Mouse (Mus musculus) lung, postnatal 0 days (tissue): ENCODE results near the gene Med9. TPM values are rescaled to one million over a fixed set of nuclear protein-coding genes. Genes with fewer than 3 reads are reported as not detected.
A peak's percentile ranks its signal among the peaks of the same experiment; 100 is the strongest.

Source experiments
- ATAC-seq: fragments of 200-750 bp; cut with Nextera tagmentation; 2 replicates; pipeline ENCODE4 v1.8.0; 2017; ENCODE audit warnings: moderate library complexity
- DNase-seq: peaks from one replicate; pipeline ENCODE4 v3.0.0-alpha.2; 2016; ENCODE audit warnings: low spot score
- H3K27ac ChIP-seq: fragments of 300-500 bp; sonication (generic); 2 replicates; pipeline ENCODE4 v1.5.1; 2014; ENCODE audit warnings: antibody characterized with exemption, mild to moderate bottlenecking, low read length, mixed read lengths
- H3K27me3 ChIP-seq: fragments of 300-500 bp; sonication (generic); replicated peaks from 2 replicates; pipeline ENCODE4 v1.6.1; 2014; ENCODE audit warnings: low read length, mixed read lengths; ENCODE audit not compliant: insufficient read depth
- H3K36me3 ChIP-seq: fragments of 300-500 bp; sonication (generic); 2 replicates; pipeline ENCODE4 v1.6.1; 2014; ENCODE audit warnings: low read length, mixed read lengths; ENCODE audit not compliant: insufficient read depth
- H3K4me1 ChIP-seq: fragments of 300-500 bp; sonication (generic); 2 replicates; pipeline ENCODE4 v1.6.1; 2014; ENCODE audit warnings: antibody characterized with exemption, low read depth, low read length, mixed read lengths; ENCODE audit not compliant: insufficient read depth
- H3K4me2 ChIP-seq: fragments of 300-500 bp; sonication (generic); replicated peaks from 2 replicates; pipeline ENCODE4 v1.6.1; 2014; ENCODE audit warnings: low read depth, mild to moderate bottlenecking, low read length, moderate library complexity, mixed read lengths
- H3K4me3 ChIP-seq: fragments of 300-500 bp; sonication (generic); 2 replicates; pipeline ENCODE4 v1.5.1; 2014; ENCODE audit warnings: low read depth, low read length
- H3K9ac ChIP-seq: fragments of 300-500 bp; sonication (generic); replicated peaks from 2 replicates; pipeline ENCODE4 v1.6.1; 2014; ENCODE audit warnings: low read depth, mild to moderate bottlenecking
- H3K9me3 ChIP-seq: fragments of 300-500 bp; sonication (generic); 2 replicates; pipeline ENCODE4 v1.6.1; 2016; ENCODE audit warnings: low read length, mixed read lengths
- CTCF ChIP-seq: IDR thresholded peaks from 2 replicates; pipeline ENCODE4 v1.5.1; 2016; ENCODE audit warnings: antibody characterized with exemption, mild to moderate bottlenecking
- EP300 ChIP-seq: IDR thresholded peaks from 2 replicates; pipeline ENCODE4 v1.6.1; 2016; ENCODE audit warnings: antibody characterized with exemption, mild to moderate bottlenecking, control low read depth
- WGBS: fragments of 180-500 bp; shearing (Covaris S2); extraction: QIAGEN DNeasy Blood & Tissue Kit; methylation state at CpG from one replicate; pipeline ENCODE4 v1.1.7; 2014; 5-methylcytosine and 5-hydroxymethylcytosine counted together
- polyA plus RNA-seq: library from polyadenylated mRNA; unstranded; fragments of >200 nt; fragmentation: Nextera tagmentation; extraction: Ambion mirVana; gene quantifications from 2 replicates; pipeline ENCODE4 v1.2.1, GENCODE M21; 2015

The Med9 gene
- polyA plus RNA-seq, 1 experiment from 2014 or later = 31.3 TPM

DNA sequence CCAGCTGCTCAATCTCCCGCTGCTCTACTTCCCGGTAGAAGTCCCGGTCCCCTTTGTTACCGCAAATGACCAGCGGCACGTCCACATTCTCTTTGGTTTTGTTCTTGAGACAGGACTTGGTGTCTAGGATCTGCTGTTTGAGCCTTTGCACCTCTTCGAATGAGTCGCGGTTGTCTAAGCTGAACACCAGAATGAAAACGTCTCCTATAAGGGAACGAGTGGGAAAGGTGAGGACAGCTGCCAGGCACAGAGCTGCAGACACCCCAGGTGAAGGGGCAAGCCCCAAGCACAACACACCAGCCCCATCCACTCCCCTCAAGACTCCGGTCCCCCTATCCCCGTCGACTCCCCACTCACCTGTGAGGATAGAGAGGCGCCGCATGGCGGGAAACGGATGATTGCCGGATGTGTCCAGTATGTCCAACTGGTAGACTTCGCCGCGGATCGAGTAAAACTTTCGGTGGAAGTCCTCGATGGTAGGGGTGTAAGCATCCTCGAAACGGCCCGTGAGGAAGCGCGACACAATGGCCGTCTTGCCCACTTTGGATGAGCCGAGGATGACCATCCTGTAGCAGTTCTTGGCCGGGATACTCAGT is 16.3 kb downstream of the Med9 start:
- TF ChIP-seq EP300 (no peak), CTCF (no peak)
- Histone ChIP-seq H3K4me3 (peak overlapping the region; percentile 51), H3K9ac (peak overlapping the region; percentile 59), H3K36me3 (no peaks in the 10 kb centered on the region; the same call in 1 of the 2 replicates), H3K4me1 (peaks cover 14% of the 10 kb centered on the region), H3K27me3 (0 out of 2 replicates have a peak, but pooled peaks cover 3% of the 10 kb centered on the region), H3K9me3 (no peaks in the 10 kb centered on the region), H3K4me2 (peak overlapping the region; percentile 91), H3K27ac (0 out of 2 replicates have a peak overlapping the region, but pooled peaks have one; percentile 89)
- ATAC-seq = no peak
- DNase-seq = no peak
- 2% methylated on average over 33 of the region's 33 CpGs for WGBS

- Histone ChIP-seq H3K9ac (peak within 1 kb of the TSS; percentile 59), H3K27me3 (0 out of 2 replicates have a peak, but pooled peaks cover 3% of the 10 kb centered on the region), H3K36me3 (no peaks in the 10 kb centered on the region; the same call in 1 of the 2 replicates), H3K9me3 (no peaks in the 10 kb centered on the region), H3K4me3 (peak within 1 kb of the TSS; percentile 51), H3K27ac (peak within 1 kb of the TSS; percentile 89), H3K4me1 (peaks cover 14% of the 10 kb centered on the region), H3K4me2 (peak within 1 kb of the TSS; percentile 91)
- DNase-seq (peak; percentile 93), ATAC-seq (peak; percentile 96)
- TF ChIP-seq CTCF (no peak), EP300 (no peak)
- WGBS = under 1% methylated on average over 28 of the region's 28 CpGs
Measured at GRCm38 (mm10) chr11:59964818-59965217, 16.8 kb downstream of the Med9 start, which contains the start of gene Rasd1. TSS of gene Rasd1 (minus strand) at chr11:59964944.

- Histone ChIP-seq H3K9ac (peak overlapping the region; percentile 59), H3K36me3 (no peaks in the 10 kb centered on the region; the same call in 1 of the 2 replicates), H3K9me3 (no peaks in the 10 kb centered on the region), H3K4me3 (peak overlapping the region; percentile 51), H3K27me3 (0 out of 2 replicates have a peak, but pooled peaks cover 3% of the 10 kb centered on the region), H3K27ac (peak overlapping the region; percentile 89), H3K4me1 (peaks cover 14% of the 10 kb centered on the region), H3K4me2 (peak overlapping the region; percentile 91)
- TF ChIP-seq EP300 (no peak), CTCF (peak; percentile 93)
- 21% methylated on average over 25 of the region's 25 CpGs for WGBS
- ATAC-seq = peak; percentile 87
- DNase-seq = peak; percentile 82
Measured at GRCm38 (mm10) chr11:59965227-59966101, 17.5 kb downstream of the Med9 start.

GRCm38 (mm10) chr11:59966102-59966483 is 18.1 kb downstream of the Med9 start:
- H3K4me2 ChIP-seq = no peak overlapping the region
- H3K27ac ChIP-seq = no peak overlapping the region
- WGBS = 41% methylated on average over 4 of the region's 4 CpGs
- H3K4me3 ChIP-seq = no peak overlapping the region
- DNase-seq = no peak
- 0 out of 2 replicates have a peak, but pooled peaks cover 3% of the 10 kb centered on the region for H3K27me3 ChIP-seq
- H3K4me1 ChIP-seq = peaks cover 14% of the 10 kb centered on the region
- no peak for ATAC-seq
- H3K9me3 ChIP-seq = no peaks in the 10 kb centered on the region
- H3K36me3 ChIP-seq = no peaks in the 10 kb centered on the region; the same call in 1 of the 2 replicates
- H3K9ac ChIP-seq = no peak overlapping the region
- TF ChIP-seq EP300 (no peak), CTCF (no peak)

DNA sequence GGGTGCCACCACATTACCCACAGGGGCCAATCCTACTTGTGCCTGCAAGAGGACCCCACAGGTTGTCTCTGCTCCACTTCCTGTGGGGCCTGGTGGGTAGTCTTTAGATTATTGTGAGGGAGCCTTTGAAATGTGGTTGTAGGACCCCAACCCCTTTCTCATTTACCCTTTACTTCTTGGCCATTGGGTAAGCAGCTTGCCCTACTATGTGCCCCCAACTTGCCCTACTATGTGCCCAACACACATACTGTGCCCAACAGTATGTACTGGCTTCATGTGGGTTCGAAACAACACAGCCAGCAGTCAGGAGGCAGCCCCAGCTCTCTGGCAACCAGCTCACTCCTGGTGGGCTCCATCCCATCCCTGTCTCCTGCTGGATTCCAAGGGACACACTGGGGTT is 19.8 kb downstream of the Med9 start:
- H3K9me3 ChIP-seq = no peaks in the 10 kb centered on the region
- H3K27ac ChIP-seq = no peak overlapping the region
- no peaks in the 10 kb centered on the region for H3K36me3 ChIP-seq
- ATAC-seq (no peak), DNase-seq (no peak)
- H3K27me3 ChIP-seq = 0 out of 2 replicates have a peak, but pooled peaks cover 3% of the 10 kb centered on the region
- 100% methylated on average over 1 of the region's 1 CpGs for WGBS
- peaks cover 14% of the 10 kb centered on the region for H3K4me1 ChIP-seq
- H3K4me3 ChIP-seq = no peak overlapping the region
- H3K4me2 ChIP-seq = no peak overlapping the region
- TF ChIP-seq EP300 (no peak), CTCF (no peak)
- H3K9ac ChIP-seq = no peak overlapping the region

DNA sequence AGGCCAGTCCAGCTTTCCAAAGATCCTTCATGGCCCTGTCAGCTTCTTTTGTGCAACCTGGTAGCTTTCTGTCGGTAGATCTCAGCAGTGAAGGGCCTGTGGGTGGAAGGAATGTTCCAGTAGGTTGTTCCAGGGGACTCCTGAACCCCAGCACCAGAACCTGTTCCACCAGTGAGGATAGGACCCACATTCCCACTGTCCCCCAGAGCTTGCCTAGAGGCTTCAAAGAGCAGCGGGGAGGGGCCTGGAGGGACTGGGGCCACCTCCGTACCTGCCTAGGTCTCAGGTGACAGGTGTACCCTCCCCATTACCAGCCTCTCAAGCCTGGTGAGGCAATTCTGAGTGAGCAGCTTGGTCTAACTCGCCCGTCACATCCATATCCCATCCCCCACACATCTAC is 22.8 kb downstream of the Med9 start:
- H3K4me3 ChIP-seq = no peak overlapping the region
- H3K27ac ChIP-seq = no peak overlapping the region
- H3K9me3 ChIP-seq = no peaks in the 10 kb centered on the region
- no peaks in the 10 kb centered on the region for H3K36me3 ChIP-seq
- no peak overlapping the region for H3K4me2 ChIP-seq
- TF ChIP-seq EP300 = no peak
- no peak for TF ChIP-seq CTCF
- 55% methylated on average over 5 of the region's 5 CpGs for WGBS
- ATAC-seq = peak; percentile 59
- H3K4me1 ChIP-seq = no peaks in the 10 kb centered on the region
- no peak for DNase-seq
- no peaks in the 10 kb centered on the region for H3K27me3 ChIP-seq
- H3K9ac ChIP-seq = no peak overlapping the region
